Mouse (Mus musculus) intestine, embryonic 16.5 days (tissue): ENCODE results near the gene Trim80. TPM values are rescaled to one million over a fixed set of nuclear protein-coding genes. Genes with fewer than 3 reads are reported as not detected.

Experiments
- ATAC-seq: fragments of 200-750 bp; cut with Nextera tagmentation; 2 replicates; pipeline ENCODE4 v1.8.0; 2017; ENCODE audit warnings: moderate TSS enrichment, moderate library complexity
- H3K27ac ChIP-seq: fragments of 300-500 bp; sonication (generic); 2 replicates; pipeline ENCODE4 v1.5.1; 2014; ENCODE audit warnings: mild to moderate bottlenecking, low read length
- H3K27me3 ChIP-seq: fragments of 300-500 bp; sonication (generic); replicated peaks from 2 replicates; pipeline ENCODE4 v1.6.1; 2014; ENCODE audit warnings: low read length, control low read depth, mixed read lengths; ENCODE audit not compliant: control insufficient read depth, insufficient read depth
- H3K36me3 ChIP-seq: fragments of 300-500 bp; sonication (generic); 2 replicates; pipeline ENCODE4 v1.6.1; 2014; ENCODE audit warnings: low read length, control low read depth; ENCODE audit not compliant: control insufficient read depth, insufficient read depth
- H3K4me1 ChIP-seq: fragments of 300-500 bp; sonication (generic); 2 replicates; pipeline ENCODE4 v1.6.1; 2014; ENCODE audit warnings: low read length, control low read depth, mixed read lengths; ENCODE audit not compliant: control insufficient read depth, insufficient read depth
- H3K4me2 ChIP-seq: fragments of 300-500 bp; sonication (generic); 2 replicates; pipeline ENCODE4 v1.6.1; 2014; ENCODE audit warnings: low read depth, low read length, control low read depth
- H3K4me3 ChIP-seq: fragments of 300-500 bp; sonication (generic); 2 replicates; pipeline ENCODE4 v1.5.1; 2014; ENCODE audit warnings: mild to moderate bottlenecking, low read length
- H3K9ac ChIP-seq: fragments of 300-500 bp; sonication (generic); 2 replicates; pipeline ENCODE4 v1.6.1; 2014; ENCODE audit warnings: low read depth, low read length
- H3K9me3 ChIP-seq: fragments of 300-500 bp; sonication (generic); 2 replicates; pipeline ENCODE4 v1.6.1; 2016; ENCODE audit warnings: low read length, control low read depth; ENCODE audit not compliant: control insufficient read depth
- WGBS: fragments of 180-500 bp; shearing (Covaris S2); extraction: QIAGEN DNeasy Blood & Tissue Kit; methylation state at CpG from one replicate; pipeline ENCODE4 v1.1.7; 2014; 5-methylcytosine and 5-hydroxymethylcytosine counted together
- polyA plus RNA-seq: library from polyadenylated mRNA; unstranded; fragments of >200 nt; fragmentation: Nextera tagmentation; extraction: Ambion mirVana; gene quantifications from 2 replicates; pipeline ENCODE4 v1.2.1, GENCODE M21; 2015

Gene Trim80
- 1.1 and 1.4 TPM in 2 replicates for polyA plus RNA-seq

DNA sequence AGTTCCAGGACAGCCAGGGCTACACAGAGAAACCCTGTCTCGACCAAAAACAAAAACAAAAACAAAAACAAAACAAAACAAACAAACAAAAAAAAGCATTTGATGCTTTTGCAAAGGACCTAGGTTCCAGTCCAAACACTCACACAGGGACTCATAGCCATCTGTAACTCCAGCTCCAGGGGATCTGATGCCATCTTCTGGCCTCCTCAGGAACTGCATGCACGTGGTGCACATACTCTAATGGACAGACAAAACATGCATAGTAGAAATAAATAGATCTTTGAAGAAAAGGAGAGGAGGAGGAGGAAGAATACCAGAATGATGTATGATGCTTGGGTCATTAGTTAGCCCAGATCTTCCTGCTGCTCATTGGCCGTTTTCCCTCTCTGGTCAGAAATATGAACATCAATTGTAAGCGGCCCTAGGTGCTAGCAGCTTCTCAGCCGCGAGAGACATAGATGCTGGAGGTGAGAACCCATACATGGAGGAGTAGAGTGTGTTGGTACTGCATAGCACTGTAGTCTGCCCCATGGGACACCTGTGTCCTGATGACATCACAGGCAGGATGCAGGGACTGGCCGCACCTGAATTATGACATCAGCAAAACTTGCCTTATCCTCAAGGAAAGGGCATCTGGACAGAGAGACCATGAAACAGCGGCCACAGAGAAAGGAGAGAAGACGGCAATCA is at the start of gene Trim80:
Gene Trim80 (plus strand): TSS at position 640 of the 690 bp plus-strand sequence.
- no peak for ATAC-seq
- H3K4me3 ChIP-seq = no peak within 1 kb of the TSS
- 96% methylated on average over 9 of the region's 9 CpGs for WGBS
- H3K9ac ChIP-seq = no peak within 1 kb of the TSS
- no peaks in the 10 kb centered on the region for H3K9me3 ChIP-seq
- H3K27ac ChIP-seq = no peak within 1 kb of the TSS
- H3K36me3 ChIP-seq = no peaks in the 10 kb centered on the region
- H3K4me2 ChIP-seq = no peak within 1 kb of the TSS
- no peaks in the 10 kb centered on the region for H3K27me3 ChIP-seq
- peaks cover 10% of the 10 kb centered on the region for H3K4me1 ChIP-seq

DNA sequence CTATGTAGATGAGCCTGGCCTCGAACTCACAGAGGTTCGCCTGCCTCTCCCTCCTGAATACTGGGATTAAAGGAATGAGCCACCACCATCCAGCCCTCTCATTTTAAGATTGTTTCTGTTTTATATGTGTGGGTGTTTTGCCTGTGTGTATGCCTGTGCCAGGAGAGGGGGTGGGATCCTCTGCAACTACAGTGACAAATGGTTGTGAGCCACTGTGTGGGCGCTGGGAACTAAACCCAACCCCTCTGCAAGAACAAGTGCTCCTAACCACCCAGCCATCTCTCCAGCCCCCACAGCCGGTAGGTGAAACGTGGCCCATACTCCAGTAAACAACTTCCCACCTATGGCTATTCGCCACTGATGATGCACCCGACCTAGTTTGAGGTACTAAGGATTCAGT is 49.0 kb upstream of the Trim80 start:
- no peaks in the 10 kb centered on the region for H3K4me1 ChIP-seq
- H3K4me3 ChIP-seq = no peak overlapping the region
- H3K9me3 ChIP-seq = no peaks in the 10 kb centered on the region
- no peak overlapping the region for H3K4me2 ChIP-seq
- H3K27ac ChIP-seq = no peak overlapping the region
- peaks cover 4% of the 10 kb centered on the region; the same call in 1 of the 2 replicates for H3K36me3 ChIP-seq
- ATAC-seq = no peak
- no peaks in the 10 kb centered on the region for H3K27me3 ChIP-seq
- WGBS = 92% methylated on average over 7 of the region's 7 CpGs
- H3K9ac ChIP-seq = no peak overlapping the region

DNA sequence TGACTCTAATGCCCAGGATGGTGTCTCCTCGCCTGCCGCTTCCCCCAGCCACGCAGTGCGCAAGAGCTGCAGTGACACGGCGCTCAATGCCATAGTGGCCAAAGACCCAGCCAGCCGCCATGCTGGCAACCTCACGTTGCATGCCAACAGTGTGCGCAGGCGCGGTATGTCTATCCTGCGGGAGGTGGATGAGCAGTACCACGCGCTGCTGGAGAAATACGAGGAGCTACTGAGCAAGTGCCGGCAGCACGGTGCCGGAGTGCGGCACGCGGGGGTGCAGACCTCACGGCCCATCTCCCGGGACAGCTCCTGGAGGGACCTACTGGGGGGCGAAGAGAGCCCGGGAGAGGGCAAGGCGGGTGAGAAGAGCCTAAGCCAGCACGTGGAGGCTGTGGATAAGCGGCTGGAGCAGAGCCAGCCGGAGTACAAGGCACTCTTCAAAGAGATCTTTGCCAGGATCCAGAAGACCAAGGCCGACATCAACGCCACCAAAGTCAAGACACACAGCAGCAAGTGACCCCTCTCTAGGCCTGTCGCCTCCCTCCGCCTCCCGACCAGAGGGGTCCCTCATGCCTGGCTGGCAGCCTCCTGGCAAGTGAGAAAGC is 46.5 kb upstream of the Trim80 start:
- Histone ChIP-seq H3K9me3 (no peaks in the 10 kb centered on the region), H3K27me3 (no peaks in the 10 kb centered on the region), H3K36me3 (peaks cover 4% of the 10 kb centered on the region; the same call in 1 of the 2 replicates), H3K4me3 (peak overlapping the region; percentile 16; the same call in 1 of the 2 replicates), H3K4me2 (peak overlapping the region; percentile 19; the same call in 1 of the 2 replicates), H3K4me1 (no peaks in the 10 kb centered on the region), H3K27ac (no peak overlapping the region), H3K9ac (0 out of 2 replicates have a peak overlapping the region, but pooled peaks have one; percentile 24)
- 58% methylated on average over 34 of the region's 34 CpGs for WGBS
- peak; percentile 52; the same call in 1 of the 2 replicates for ATAC-seq

- Histone ChIP-seq H3K36me3 (no peaks in the 10 kb centered on the region), H3K9me3 (no peaks in the 10 kb centered on the region), H3K9ac (no peak overlapping the region), H3K4me3 (no peak overlapping the region), H3K27me3 (no peaks in the 10 kb centered on the region), H3K4me1 (no peaks in the 10 kb centered on the region), H3K27ac (no peak overlapping the region), H3K4me2 (no peak overlapping the region)
- 69% methylated on average over 7 of the region's 7 CpGs for WGBS
- ATAC-seq = no peak
These were observed 42.3 kb upstream of the Trim80 start for GRCm38 (mm10) chr11:115398085-115398484.

- no peaks in the 10 kb centered on the region for H3K36me3 ChIP-seq
- no peak overlapping the region for H3K4me2 ChIP-seq
- no peak overlapping the region for H3K27ac ChIP-seq
- ATAC-seq = no peak
- H3K4me3 ChIP-seq = no peak overlapping the region
- 63% methylated on average over 3 of the region's 3 CpGs for WGBS
- H3K4me1 ChIP-seq = peaks cover 10% of the 10 kb centered on the region
- H3K9me3 ChIP-seq = no peaks in the 10 kb centered on the region
- H3K9ac ChIP-seq = no peak overlapping the region
- H3K27me3 ChIP-seq = no peaks in the 10 kb centered on the region
These were observed 40.2 kb upstream of the Trim80 start for GRCm38 (mm10) chr11:115400126-115400525.

DNA sequence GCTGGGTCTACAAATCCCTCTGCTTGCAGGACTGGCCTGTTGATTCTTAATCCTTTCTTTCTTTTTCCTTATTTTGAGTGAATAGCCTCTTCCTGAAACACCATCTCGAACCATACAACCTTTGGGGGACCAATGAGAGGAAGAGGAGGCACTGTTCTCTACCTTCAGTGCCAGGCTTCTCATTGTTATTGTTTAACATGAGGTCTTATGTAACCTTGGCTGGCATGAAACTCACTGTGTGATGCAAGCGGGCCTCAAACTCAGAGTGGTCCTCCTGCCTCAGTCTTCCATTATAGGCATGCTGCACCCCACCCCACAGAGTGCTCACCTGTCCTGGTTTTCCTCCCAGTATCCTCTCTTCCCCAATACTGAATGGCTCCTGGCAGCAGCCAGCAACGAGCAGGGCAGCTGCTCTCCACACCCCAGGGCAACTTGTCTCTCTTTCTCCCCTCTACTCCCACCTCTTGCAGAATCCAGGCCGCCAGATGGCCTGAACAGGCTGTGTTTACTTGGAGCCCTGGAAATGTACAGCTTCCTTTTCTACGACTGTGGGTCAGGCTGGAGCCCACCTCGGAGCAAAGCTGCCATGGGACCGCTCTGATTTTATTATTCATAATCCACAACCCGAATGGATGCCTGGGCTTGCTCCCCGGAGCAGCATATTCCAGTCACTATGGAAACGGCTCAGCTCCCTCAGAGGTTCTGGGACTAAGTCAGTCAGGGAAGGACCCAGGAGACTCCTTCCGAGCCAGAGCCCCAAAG is 39.5 kb upstream of the Trim80 start:
- no peaks in the 10 kb centered on the region for H3K9me3 ChIP-seq
- 35% methylated on average over 11 of the region's 11 CpGs for WGBS

GRCm38 (mm10) chr11:115403338-115404124 is 36.8 kb upstream of the Trim80 start, which contains the start of gene Mrpl58:
Mrpl58 (plus strand) TSS chr11:115403752.
- Histone ChIP-seq H3K4me2 (peak within 1 kb of the TSS; percentile 84), H3K27ac (peak within 1 kb of the TSS; percentile 91), H3K4me1 (peaks cover 10% of the 10 kb centered on the region), H3K36me3 (no peaks in the 10 kb centered on the region), H3K9ac (peak within 1 kb of the TSS; percentile 95), H3K4me3 (peak within 1 kb of the TSS; percentile 85), H3K9me3 (no peaks in the 10 kb centered on the region), H3K27me3 (no peaks in the 10 kb centered on the region)
- ATAC-seq = peak; percentile 94
- WGBS = 3% methylated on average over 50 of the region's 50 CpGs

More for the DNA sequence above, 39.5 kb upstream of the Trim80 start:
- Histone ChIP-seq H3K4me3 (no peak overlapping the region), H3K9ac (no peak overlapping the region), H3K36me3 (no peaks in the 10 kb centered on the region), H3K4me2 (no peak overlapping the region), H3K27me3 (no peaks in the 10 kb centered on the region), H3K4me1 (peaks cover 10% of the 10 kb centered on the region), H3K27ac (no peak overlapping the region; the same call in 1 of the 2 replicates)
- ATAC-seq = no peak

DNA sequence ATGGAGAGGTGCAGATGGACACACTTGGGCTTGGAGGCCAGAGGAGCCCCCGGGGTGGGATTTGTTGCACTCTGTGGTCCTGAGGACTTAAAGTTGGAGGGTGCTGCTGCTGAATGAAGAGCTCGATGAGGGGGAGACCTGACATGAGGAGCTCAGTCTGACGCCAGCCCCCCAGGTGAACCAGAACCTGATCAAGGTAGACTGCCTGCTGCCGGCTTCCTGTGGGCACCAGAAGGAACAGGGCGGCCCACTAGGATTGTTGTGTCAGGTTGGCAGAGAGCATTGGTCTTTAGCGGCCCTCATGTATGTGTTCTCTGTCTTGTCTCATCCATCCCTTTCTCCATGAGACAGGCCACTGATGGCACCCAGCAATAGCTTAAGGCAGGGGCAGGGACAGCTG is 34.6 kb upstream of the Trim80 start:
- ATAC-seq = no peak
- Histone ChIP-seq H3K4me2 (no peak overlapping the region), H3K9me3 (no peaks in the 10 kb centered on the region), H3K27me3 (no peaks in the 10 kb centered on the region), H3K36me3 (peaks cover 5% of the 10 kb centered on the region), H3K4me3 (no peak overlapping the region), H3K9ac (no peak overlapping the region), H3K4me1 (peaks cover 10% of the 10 kb centered on the region), H3K27ac (no peak overlapping the region)
- WGBS = 96% methylated on average over 6 of the region's 6 CpGs
